Mouse (Mus musculus): ENCODE measurements around the gene Dgcr6. TPM values are rescaled to one million over a fixed set of nuclear protein-coding genes. Genes with fewer than 3 reads are reported as not detected.
"Not testable (repeated sequence)": the region's sequence is repeated elsewhere in the genome, so short reads cannot be mapped to it uniquely, and the experiment has no call there.

The Dgcr6 gene
- total RNA-seq (2014; rRNA removed) (45.3 and 45.9 TPM in 2 replicates), polyA plus RNA-seq (2012; rRNA removed) (103 and 121 TPM in 2 replicates)

GRCm38 (mm10) chr16:18052731-18053202 is at the start of gene Dgcr6:
Dgcr6 (plus strand) TSS chr16:18052860.
- Histone ChIP-seq H3K79me2 (ENCODE audit: control insufficient read depth, insufficient read depth, low read length) (no peaks in the 10 kb centered on the region), H3K9ac (ENCODE audit: low read depth, low read length) (peak within 1 kb of the TSS; percentile 39), H3K27me3 (ENCODE audit: control insufficient read depth, insufficient read depth, low read length) (no peaks in the 10 kb centered on the region), H3K36me3 (ENCODE audit: control insufficient read depth, insufficient read depth, low read length) (no peaks in the 10 kb centered on the region), H3K27ac (replicated peaks; ENCODE audit: insufficient read depth, low read depth, low read length) (no peak within 1 kb of the TSS), H3K4me3 (ENCODE audit: insufficient read depth, low read depth, low read length) (no peak within 1 kb of the TSS), H3K4me1 (ENCODE audit: control insufficient read depth, insufficient read depth, low read length) (0 out of 2 replicates have a peak, but pooled peaks cover 2% of the 10 kb centered on the region)
- DNase-seq (ENCODE audit: extremely low read depth, low read depth, low spot score), result peak; percentile 80
- 20% methylated on average over 11 of the region's 11 CpGs for WGBS
- TF ChIP-seq POLR2A (IDR thresholded peaks at IDR 0.05; ENCODE audit: extremely low read depth, insufficient read depth, low read length), result no peak
- peak; percentile 89 for TF ChIP-seq CTCF (IDR thresholded peaks at IDR 0.05; ENCODE audit: low read depth, low read length)

GRCm38 (mm10) chr16:18004589-18004988 is 48.1 kb upstream of the Dgcr6 start:
- WGBS, result 65% methylated on average over 5 of the region's 5 CpGs
- no peak overlapping the region for H3K4me3 ChIP-seq (ENCODE audit: insufficient read depth, low read depth, low read length)
- H3K79me2 ChIP-seq (ENCODE audit: control insufficient read depth, insufficient read depth, low read length), result no peaks in the 10 kb centered on the region
- no peak for DNase-seq (ENCODE audit: extremely low read depth, low read depth, low spot score)
- TF ChIP-seq POLR2A (IDR thresholded peaks at IDR 0.05; ENCODE audit: extremely low read depth, insufficient read depth, low read length) (no peak), CTCF (IDR thresholded peaks at IDR 0.05; ENCODE audit: low read depth, low read length) (no peak)
- H3K4me1 ChIP-seq (ENCODE audit: control insufficient read depth, insufficient read depth, low read length), result 0 out of 2 replicates have a peak, but pooled peaks cover 2% of the 10 kb centered on the region
- no peak overlapping the region for H3K27ac ChIP-seq (replicated peaks; ENCODE audit: insufficient read depth, low read depth, low read length)
- H3K9ac ChIP-seq (ENCODE audit: low read depth, low read length), result no peak overlapping the region
- no peaks in the 10 kb centered on the region for H3K27me3 ChIP-seq (ENCODE audit: control insufficient read depth, insufficient read depth, low read length)
- no peaks in the 10 kb centered on the region for H3K36me3 ChIP-seq (ENCODE audit: control insufficient read depth, insufficient read depth, low read length)

DNA sequence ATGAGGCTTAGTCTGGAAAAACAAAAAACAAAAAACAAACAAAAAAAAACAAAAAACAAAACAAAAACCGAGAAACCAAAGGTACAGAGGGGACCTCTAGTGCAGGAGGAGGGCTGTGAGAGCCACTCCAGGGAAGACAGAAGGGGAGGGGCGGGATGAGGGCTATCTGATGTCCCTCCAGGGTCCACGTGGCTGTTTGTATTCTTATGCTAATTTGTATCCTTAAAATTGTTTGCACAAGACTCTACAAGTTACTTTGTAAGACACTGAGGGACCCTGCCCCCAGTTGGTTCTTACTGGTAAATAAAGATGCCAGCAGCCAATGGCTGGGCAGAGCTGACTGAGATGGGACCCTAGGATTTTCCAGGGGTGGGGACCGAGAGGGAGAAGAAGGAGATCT is 45.6 kb upstream of the Dgcr6 start:
- no peak for TF ChIP-seq CTCF (IDR thresholded peaks at IDR 0.05; ENCODE audit: low read depth, low read length)
- Histone ChIP-seq H3K27me3 (ENCODE audit: control insufficient read depth, insufficient read depth, low read length) (no peaks in the 10 kb centered on the region), H3K4me1 (ENCODE audit: control insufficient read depth, insufficient read depth, low read length) (no peaks in the 10 kb centered on the region), H3K79me2 (ENCODE audit: control insufficient read depth, insufficient read depth, low read length) (no peaks in the 10 kb centered on the region), H3K36me3 (ENCODE audit: control insufficient read depth, insufficient read depth, low read length) (no peaks in the 10 kb centered on the region), H3K27ac (replicated peaks; ENCODE audit: insufficient read depth, low read depth, low read length) (no peak overlapping the region), H3K9ac (ENCODE audit: low read depth, low read length) (no peak overlapping the region), H3K4me3 (ENCODE audit: insufficient read depth, low read depth, low read length) (no peak overlapping the region)
- 56% methylated on average over 4 of the region's 4 CpGs for WGBS
- DNase-seq (ENCODE audit: extremely low read depth, low read depth, low spot score), result no peak

- Histone ChIP-seq H3K9ac (ENCODE audit: low read depth, low read length) (no peak overlapping the region), H3K27me3 (ENCODE audit: control insufficient read depth, insufficient read depth, low read length) (no peaks in the 10 kb centered on the region), H3K4me3 (ENCODE audit: insufficient read depth, low read depth, low read length) (no peak overlapping the region), H3K36me3 (ENCODE audit: control insufficient read depth, insufficient read depth, low read length) (no peaks in the 10 kb centered on the region), H3K79me2 (ENCODE audit: control insufficient read depth, insufficient read depth, low read length) (no peaks in the 10 kb centered on the region), H3K27ac (replicated peaks; ENCODE audit: insufficient read depth, low read depth, low read length) (no peak overlapping the region), H3K4me1 (ENCODE audit: control insufficient read depth, insufficient read depth, low read length) (no peaks in the 10 kb centered on the region)
- TF ChIP-seq CTCF (IDR thresholded peaks at IDR 0.05; ENCODE audit: low read depth, low read length) (no peak), POLR2A (IDR thresholded peaks at IDR 0.05; ENCODE audit: extremely low read depth, insufficient read depth, low read length) (no peak)
- whole genome bisulfite sequencing, result 72% methylated on average over 6 of the region's 6 CpGs
- DNase-seq (ENCODE audit: extremely low read depth, low read depth, low spot score), result no peak
These were observed 41.6 kb upstream of the Dgcr6 start for GRCm38 (mm10) chr16:18011101-18011500.

DNA sequence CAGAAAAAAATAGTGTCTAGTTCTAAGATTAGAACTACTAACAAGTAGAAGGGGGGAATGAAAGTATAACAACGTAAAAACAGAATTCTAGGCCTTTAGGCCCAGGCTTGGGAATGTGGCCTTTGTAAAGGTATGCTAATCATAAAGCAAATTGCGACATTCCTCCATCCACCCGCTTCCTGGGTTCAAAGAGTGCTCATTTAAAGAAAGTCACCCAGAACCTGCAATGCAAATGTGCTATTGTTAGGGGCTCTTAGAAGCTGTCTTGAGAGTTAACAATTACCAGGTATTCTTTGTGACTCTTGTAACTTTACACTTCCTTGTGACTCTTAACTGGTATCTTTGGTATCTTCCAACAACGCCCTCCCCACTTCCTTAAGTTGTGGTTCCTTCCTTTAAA is 36.2 kb upstream of the Dgcr6 start:
- H3K36me3 ChIP-seq (ENCODE audit: control insufficient read depth, insufficient read depth, low read length); H3K79me2 ChIP-seq (ENCODE audit: control insufficient read depth, insufficient read depth, low read length); H3K27ac ChIP-seq (replicated peaks; ENCODE audit: insufficient read depth, low read depth, low read length); H3K9ac ChIP-seq (ENCODE audit: low read depth, low read length); H3K27me3 ChIP-seq (ENCODE audit: control insufficient read depth, insufficient read depth, low read length); DNase-seq (ENCODE audit: extremely low read depth, low read depth, low spot score); H3K4me1 ChIP-seq (ENCODE audit: control insufficient read depth, insufficient read depth, low read length); H3K4me3 ChIP-seq (ENCODE audit: insufficient read depth, low read depth, low read length): not testable (repeated sequence)
- whole genome bisulfite sequencing, result 68% methylated on average over 4 of the region's 4 CpGs

- Histone ChIP-seq H3K36me3 (ENCODE audit: control insufficient read depth, insufficient read depth, low read length) (no peaks in the 10 kb centered on the region), H3K79me2 (ENCODE audit: control insufficient read depth, insufficient read depth, low read length) (no peaks in the 10 kb centered on the region), H3K4me1 (ENCODE audit: control insufficient read depth, insufficient read depth, low read length) (no peaks in the 10 kb centered on the region), H3K4me3 (ENCODE audit: insufficient read depth, low read depth, low read length) (no peak overlapping the region), H3K9ac (ENCODE audit: low read depth, low read length) (no peak overlapping the region), H3K27ac (replicated peaks; ENCODE audit: insufficient read depth, low read depth, low read length) (no peak overlapping the region), H3K27me3 (ENCODE audit: control insufficient read depth, insufficient read depth, low read length) (no peaks in the 10 kb centered on the region)
- TF ChIP-seq POLR2A (IDR thresholded peaks at IDR 0.05; ENCODE audit: extremely low read depth, insufficient read depth, low read length), result no peak
- no peak for TF ChIP-seq CTCF (IDR thresholded peaks at IDR 0.05; ENCODE audit: low read depth, low read length)
- WGBS, result 52% methylated on average over 8 of the region's 8 CpGs
- no peak for DNase-seq (ENCODE audit: extremely low read depth, low read depth, low spot score)
These were observed 29.7 kb upstream of the Dgcr6 start for GRCm38 (mm10) chr16:18022780-18023557.
